Mouse (Mus musculus): ENCODE data around the gene Cdk2ap2.
A peak's percentile ranks its signal among the peaks of the same experiment; 100 is the strongest.

Gene Cdk2ap2

DNA sequence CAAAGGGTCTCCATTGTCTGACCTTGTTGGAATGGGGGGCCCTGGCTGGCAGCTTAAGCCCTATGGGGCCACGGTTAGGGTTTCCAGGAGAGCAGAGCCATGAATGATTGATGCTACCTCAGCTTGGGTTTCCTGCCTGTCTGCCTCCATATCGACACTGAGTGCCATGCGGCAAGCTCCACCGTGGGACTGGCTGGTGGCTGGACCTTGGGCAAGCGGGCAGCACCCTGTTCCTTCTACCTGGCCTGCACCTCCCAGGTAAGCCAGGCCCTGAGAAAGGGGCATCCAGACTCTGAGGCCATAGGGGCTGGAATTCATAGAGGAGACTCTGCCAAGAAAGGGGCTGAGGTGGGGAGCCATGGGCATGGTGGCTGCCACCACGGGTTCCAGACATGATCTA lies 43.2 kb downstream of the Cdk2ap2 start:
- no peak for DNase-seq (ENCODE audit: low spot score)

DNA sequence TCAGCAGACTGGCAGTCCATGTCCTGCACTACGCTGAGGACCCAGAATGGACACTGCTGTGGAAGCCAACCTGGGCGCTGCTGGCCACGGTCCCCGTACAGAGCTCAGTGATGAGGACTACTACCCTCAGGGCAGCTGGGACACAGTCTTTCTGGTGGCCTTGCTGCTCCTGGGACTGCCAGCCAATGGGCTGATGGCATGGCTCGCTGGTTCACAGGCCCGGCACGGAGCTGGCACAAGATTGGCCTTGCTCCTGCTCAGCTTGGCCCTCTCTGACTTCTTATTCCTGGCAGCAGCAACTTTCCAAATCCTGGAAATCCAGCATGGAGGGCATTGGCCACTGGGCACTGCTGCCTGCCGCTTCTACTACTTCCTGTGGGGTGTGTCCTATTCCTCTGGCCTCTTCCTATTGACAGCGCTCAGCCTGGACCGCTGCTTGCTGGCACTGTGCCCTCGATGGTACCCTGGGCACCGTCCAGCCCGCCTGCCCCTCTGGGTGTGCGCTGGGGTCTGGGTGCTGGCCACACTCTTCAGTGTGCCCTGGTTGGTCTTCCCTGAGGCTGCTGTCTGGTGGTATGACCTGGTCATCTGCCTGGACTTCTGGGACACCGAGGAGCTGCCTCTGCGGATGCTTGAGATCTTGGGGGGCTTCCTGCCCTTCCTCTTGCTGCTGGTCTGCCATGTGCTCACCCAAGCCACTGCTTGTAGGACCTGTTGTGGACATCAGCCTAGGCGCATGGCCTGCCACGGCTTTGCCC lies 45.6 kb downstream of the Cdk2ap2 start:
- DNase-seq (ENCODE audit: low spot score): no peak

DNA sequence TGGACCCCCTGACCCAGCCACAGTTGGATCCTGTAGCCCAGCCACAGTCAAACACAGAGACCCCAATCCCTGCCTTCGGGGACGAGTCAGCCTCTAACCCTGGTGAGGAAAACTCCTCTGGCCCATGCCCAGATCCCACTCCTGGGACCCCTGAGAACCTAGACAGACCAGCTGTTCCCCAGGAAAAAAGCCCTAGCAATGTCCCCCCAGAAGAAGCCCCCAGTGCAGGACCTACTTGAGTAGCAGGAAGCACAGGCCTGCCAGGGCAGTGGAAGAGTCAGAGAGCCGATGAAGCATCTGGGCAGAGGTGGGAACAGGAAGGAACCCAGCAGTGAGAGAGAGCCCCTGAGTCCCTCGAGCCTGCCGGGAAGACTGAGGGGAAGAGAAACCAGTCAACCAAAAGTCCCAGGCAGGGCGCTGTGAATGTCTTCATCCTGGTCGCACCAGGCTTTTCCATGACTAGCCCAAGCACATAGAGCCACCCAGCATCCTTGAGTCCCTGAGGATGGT lies 46.8 kb downstream of the Cdk2ap2 start, which contains the start of gene Cabp4:
Gene Cabp4 (minus strand): TSS at position 275 of the 510 bp plus-strand sequence.
- no peak for DNase-seq (ENCODE audit: low spot score)

- DNase-seq (ENCODE audit: low spot score): no peak
These were observed 47.8 kb downstream of the Cdk2ap2 start for GRCm38 (mm10) chr19:4144550-4145498.

DNA sequence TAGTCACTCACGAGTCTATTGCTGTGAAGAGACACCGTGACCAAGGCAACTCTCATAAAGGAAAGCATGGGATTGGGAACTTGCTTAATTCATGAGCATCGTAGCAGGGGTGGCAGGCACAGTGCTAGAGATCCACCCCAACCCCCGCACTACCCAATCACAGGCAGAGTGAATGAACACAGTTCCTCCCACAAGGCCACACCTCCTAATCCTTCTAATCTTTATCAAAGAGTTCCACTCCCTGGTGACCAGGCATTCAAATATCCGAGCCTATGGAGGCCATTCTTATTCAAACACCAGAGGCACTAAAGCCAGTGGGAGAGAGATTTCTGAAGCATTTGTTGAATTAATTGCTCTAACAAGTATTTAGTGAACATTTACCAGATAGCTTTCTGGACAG lies 49.0 kb downstream of the Cdk2ap2 start:
- DNase-seq (ENCODE audit: low spot score): no peak

GRCm38 (mm10) chr19:4146366-4147021 lies 49.5 kb downstream of the Cdk2ap2 start:
- no peak for DNase-seq (ENCODE audit: low spot score)

- DNase-seq (ENCODE audit: low spot score): no peak
These were observed 50.0 kb downstream of the Cdk2ap2 start for GRCm38 (mm10) chr19:4147022-4147405.

GRCm38 (mm10) chr19:4147782-4148490 lies 51.0 kb downstream of the Cdk2ap2 start:
- DNase-seq (ENCODE audit: low spot score): no peak

DNA sequence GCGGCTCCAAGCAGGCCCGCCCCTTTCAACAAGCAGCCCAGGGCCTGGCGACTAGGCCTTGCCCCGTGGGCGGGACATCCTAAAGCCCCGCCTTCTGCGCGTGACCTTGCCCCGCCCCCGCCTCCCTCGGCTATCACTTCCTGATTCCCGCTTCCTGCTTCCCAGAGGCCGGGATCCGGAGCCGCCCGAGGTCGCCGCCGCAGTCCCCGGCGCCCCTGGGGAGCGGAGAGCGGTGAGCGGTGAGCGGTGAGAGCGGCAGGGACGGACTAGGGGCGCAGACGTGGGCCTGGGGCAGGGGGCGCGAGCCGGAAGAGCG lies 51.5 kb downstream of the Cdk2ap2 start, which contains the start of gene Coro1b:
Gene Coro1b (plus strand): TSS at position 129 of the 316 bp plus-strand sequence.
- DNase-seq (ENCODE audit: low spot score): peak; percentile 98
